Mouse (Mus musculus) intestine, embryonic 16.5 days (tissue): ENCODE data around the gene Unc13a. TPM values are rescaled to one million over a fixed set of nuclear protein-coding genes. Genes with fewer than 3 reads are reported as not detected.
A peak's percentile ranks its signal among the peaks of the same experiment; 100 is the strongest.

Experiments used
- ATAC-seq: fragments of 200-750 bp; cut with Nextera tagmentation; 2 replicates; pipeline ENCODE4 v1.8.0; 2017; ENCODE audit warnings: moderate TSS enrichment, moderate library complexity
- H3K27ac ChIP-seq: fragments of 300-500 bp; sonication (generic); 2 replicates; pipeline ENCODE4 v1.5.1; 2014; ENCODE audit warnings: mild to moderate bottlenecking, low read length
- H3K27me3 ChIP-seq: fragments of 300-500 bp; sonication (generic); replicated peaks from 2 replicates; pipeline ENCODE4 v1.6.1; 2014; ENCODE audit warnings: low read length, control low read depth, mixed read lengths; ENCODE audit not compliant: control insufficient read depth, insufficient read depth
- H3K36me3 ChIP-seq: fragments of 300-500 bp; sonication (generic); 2 replicates; pipeline ENCODE4 v1.6.1; 2014; ENCODE audit warnings: low read length, control low read depth; ENCODE audit not compliant: control insufficient read depth, insufficient read depth
- H3K4me1 ChIP-seq: fragments of 300-500 bp; sonication (generic); 2 replicates; pipeline ENCODE4 v1.6.1; 2014; ENCODE audit warnings: low read length, control low read depth, mixed read lengths; ENCODE audit not compliant: control insufficient read depth, insufficient read depth
- H3K4me2 ChIP-seq: fragments of 300-500 bp; sonication (generic); 2 replicates; pipeline ENCODE4 v1.6.1; 2014; ENCODE audit warnings: low read depth, low read length, control low read depth
- H3K4me3 ChIP-seq: fragments of 300-500 bp; sonication (generic); 2 replicates; pipeline ENCODE4 v1.5.1; 2014; ENCODE audit warnings: mild to moderate bottlenecking, low read length
- H3K9ac ChIP-seq: fragments of 300-500 bp; sonication (generic); 2 replicates; pipeline ENCODE4 v1.6.1; 2014; ENCODE audit warnings: low read depth, low read length
- H3K9me3 ChIP-seq: fragments of 300-500 bp; sonication (generic); 2 replicates; pipeline ENCODE4 v1.6.1; 2016; ENCODE audit warnings: low read length, control low read depth; ENCODE audit not compliant: control insufficient read depth
- WGBS: fragments of 180-500 bp; shearing (Covaris S2); extraction: QIAGEN DNeasy Blood & Tissue Kit; methylation state at CpG from one replicate; pipeline ENCODE4 v1.1.7; 2014; 5-methylcytosine and 5-hydroxymethylcytosine counted together
- polyA plus RNA-seq: library from polyadenylated mRNA; unstranded; fragments of >200 nt; fragmentation: Nextera tagmentation; extraction: Ambion mirVana; gene quantifications from 2 replicates; pipeline ENCODE4 v1.2.1, GENCODE M21; 2015

Gene Unc13a
- polyA plus RNA-seq, 1 experiment from 2014 or later, result 0.98 TPM

GRCm38 (mm10) chr8:71598375-71598774 lies 73.2 kb downstream of the Unc13a start:
- no peaks in the 10 kb centered on the region for H3K36me3 ChIP-seq
- H3K4me1 ChIP-seq, result peaks cover 24% of the 10 kb centered on the region
- no peak overlapping the region for H3K9ac ChIP-seq
- peaks cover 7% of the 10 kb centered on the region for H3K27me3 ChIP-seq
- H3K9me3 ChIP-seq, result no peaks in the 10 kb centered on the region
- H3K27ac ChIP-seq, result no peak overlapping the region
- ATAC-seq, result no peak
- H3K4me3 ChIP-seq, result no peak overlapping the region
- no peak overlapping the region for H3K4me2 ChIP-seq

DNA sequence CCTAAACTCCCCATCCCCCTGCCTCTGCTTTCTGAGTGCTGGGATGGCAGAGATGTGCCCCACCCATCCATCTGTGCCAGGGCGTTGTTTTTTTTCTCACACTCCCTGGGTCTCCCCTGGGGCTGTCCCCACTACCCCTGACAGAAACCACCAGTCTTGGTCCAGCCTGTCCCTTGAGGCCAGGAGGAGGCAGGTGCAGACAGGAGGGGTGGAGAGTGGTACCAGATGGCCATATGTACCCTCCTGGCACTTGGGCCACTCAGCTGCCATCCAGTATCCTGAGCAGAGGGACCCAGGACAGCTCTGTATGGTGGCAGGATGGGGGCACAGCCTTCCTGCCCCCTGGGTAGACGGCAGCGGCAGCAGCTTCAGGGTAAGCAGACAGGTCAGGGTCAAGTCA lies 74.1 kb downstream of the Unc13a start, which contains the start of gene Fam129c:
TSS of gene Fam129c (plus strand) at position 198 of the 400 bp plus-strand sequence.
- no peak within 1 kb of the TSS for H3K4me3 ChIP-seq
- no peak for ATAC-seq
- no peak within 1 kb of the TSS for H3K27ac ChIP-seq
- H3K36me3 ChIP-seq, result no peaks in the 10 kb centered on the region
- H3K9me3 ChIP-seq, result no peaks in the 10 kb centered on the region
- peaks cover 25% of the 10 kb centered on the region for H3K4me1 ChIP-seq
- H3K9ac ChIP-seq, result no peak within 1 kb of the TSS
- 85% methylated on average over 3 of the region's 3 CpGs for WGBS
- no peak within 1 kb of the TSS for H3K4me2 ChIP-seq
- peaks cover 6% of the 10 kb centered on the region for H3K27me3 ChIP-seq

DNA sequence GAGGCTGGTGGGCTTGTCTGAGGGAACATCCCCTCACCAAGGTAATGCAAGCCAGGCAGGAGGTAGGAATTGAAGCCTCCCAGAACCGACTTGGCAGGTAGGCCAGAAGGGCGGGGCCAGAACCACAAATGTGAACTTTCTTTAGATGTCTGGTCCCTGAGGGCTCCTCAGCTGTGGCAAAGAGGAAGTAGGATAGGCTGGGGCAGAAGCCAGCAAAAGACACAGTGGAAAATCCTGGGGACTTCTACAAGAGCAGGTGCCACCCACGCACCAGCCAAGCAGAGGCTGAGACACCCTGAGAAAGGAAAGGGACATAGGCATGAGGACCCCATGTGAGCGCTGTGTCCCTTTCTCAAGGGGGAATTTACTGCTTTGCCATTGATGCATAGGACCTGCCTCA lies 74.8 kb downstream of the Unc13a start:
- 79% methylated on average over 4 of the region's 4 CpGs for WGBS
- no peak for ATAC-seq
- Histone ChIP-seq H3K9ac (no peak overlapping the region), H3K4me2 (no peak overlapping the region), H3K4me3 (no peak overlapping the region), H3K36me3 (no peaks in the 10 kb centered on the region), H3K27me3 (no peaks in the 10 kb centered on the region; the same call in 1 of the 2 replicates), H3K4me1 (peaks cover 18% of the 10 kb centered on the region), H3K9me3 (no peaks in the 10 kb centered on the region), H3K27ac (no peak overlapping the region)

- Histone ChIP-seq H3K9me3 (no peaks in the 10 kb centered on the region), H3K36me3 (no peaks in the 10 kb centered on the region), H3K9ac (no peak overlapping the region), H3K4me3 (no peak overlapping the region), H3K27me3 (no peaks in the 10 kb centered on the region), H3K4me2 (no peak overlapping the region), H3K4me1 (peaks cover 18% of the 10 kb centered on the region), H3K27ac (no peak overlapping the region)
- 59% methylated on average over 6 of the region's 6 CpGs for WGBS
- ATAC-seq, result no peak
Observed at GRCm38 (mm10) chr8:71596384-71596783, 75.2 kb downstream of the Unc13a start.

DNA sequence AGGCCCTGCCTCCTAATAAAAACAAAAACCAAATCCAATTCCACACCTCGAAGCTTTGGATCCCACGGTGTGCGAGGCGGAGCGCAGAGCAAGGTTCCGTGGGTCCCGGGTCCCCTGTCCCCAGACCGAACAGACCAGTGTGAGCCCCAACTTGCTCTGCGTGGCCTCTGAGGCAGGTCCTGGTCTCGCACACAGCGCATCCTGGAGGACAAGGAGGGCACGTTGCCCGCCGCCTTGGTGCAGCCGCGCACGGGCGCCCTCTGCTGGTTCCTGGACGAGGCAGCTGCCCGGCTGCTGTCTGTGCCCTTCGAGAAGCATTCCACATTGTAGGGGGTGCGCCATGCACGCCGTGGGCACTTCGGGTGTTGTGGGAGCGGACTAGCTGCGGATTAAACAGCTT lies 75.7 kb downstream of the Unc13a start:
- H3K9ac ChIP-seq, result 0 out of 2 replicates have a peak overlapping the region, but pooled peaks have one; percentile 25
- no peak overlapping the region for H3K4me3 ChIP-seq
- peak; percentile 15; the same call in 1 of the 2 replicates for ATAC-seq
- no peaks in the 10 kb centered on the region for H3K36me3 ChIP-seq
- no peak overlapping the region for H3K4me2 ChIP-seq
- WGBS, result 7% methylated on average over 27 of the region's 27 CpGs
- H3K27ac ChIP-seq, result no peak overlapping the region
- no peaks in the 10 kb centered on the region for H3K27me3 ChIP-seq
- H3K9me3 ChIP-seq, result no peaks in the 10 kb centered on the region
- peaks cover 22% of the 10 kb centered on the region for H3K4me1 ChIP-seq

DNA sequence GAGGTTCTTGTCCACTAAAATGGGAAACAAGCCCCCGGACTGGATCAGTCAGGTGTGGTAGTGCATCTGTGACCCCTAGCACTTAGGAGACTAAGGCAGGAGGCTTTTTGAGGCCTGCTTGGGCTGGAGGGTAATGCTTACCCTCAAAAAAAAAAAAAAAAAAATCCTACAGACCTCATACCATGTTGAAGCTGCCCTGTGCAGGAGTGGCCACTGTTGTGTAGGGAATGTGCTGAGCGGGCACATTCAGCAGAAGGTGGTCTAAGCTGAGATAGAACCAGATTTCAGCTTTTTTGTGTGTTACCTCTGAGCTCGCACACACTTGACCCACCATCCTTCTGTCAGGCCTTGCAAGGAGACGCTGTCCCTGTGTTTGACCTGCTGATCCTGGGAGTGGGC lies 77.2 kb downstream of the Unc13a start:
- Histone ChIP-seq H3K36me3 (no peaks in the 10 kb centered on the region), H3K27me3 (no peaks in the 10 kb centered on the region), H3K4me1 (peaks cover 24% of the 10 kb centered on the region), H3K9ac (no peak overlapping the region), H3K4me3 (no peak overlapping the region), H3K27ac (no peak overlapping the region), H3K9me3 (no peaks in the 10 kb centered on the region), H3K4me2 (no peak overlapping the region)
- ATAC-seq, result no peak
- 86% methylated on average over 4 of the region's 4 CpGs for WGBS

DNA sequence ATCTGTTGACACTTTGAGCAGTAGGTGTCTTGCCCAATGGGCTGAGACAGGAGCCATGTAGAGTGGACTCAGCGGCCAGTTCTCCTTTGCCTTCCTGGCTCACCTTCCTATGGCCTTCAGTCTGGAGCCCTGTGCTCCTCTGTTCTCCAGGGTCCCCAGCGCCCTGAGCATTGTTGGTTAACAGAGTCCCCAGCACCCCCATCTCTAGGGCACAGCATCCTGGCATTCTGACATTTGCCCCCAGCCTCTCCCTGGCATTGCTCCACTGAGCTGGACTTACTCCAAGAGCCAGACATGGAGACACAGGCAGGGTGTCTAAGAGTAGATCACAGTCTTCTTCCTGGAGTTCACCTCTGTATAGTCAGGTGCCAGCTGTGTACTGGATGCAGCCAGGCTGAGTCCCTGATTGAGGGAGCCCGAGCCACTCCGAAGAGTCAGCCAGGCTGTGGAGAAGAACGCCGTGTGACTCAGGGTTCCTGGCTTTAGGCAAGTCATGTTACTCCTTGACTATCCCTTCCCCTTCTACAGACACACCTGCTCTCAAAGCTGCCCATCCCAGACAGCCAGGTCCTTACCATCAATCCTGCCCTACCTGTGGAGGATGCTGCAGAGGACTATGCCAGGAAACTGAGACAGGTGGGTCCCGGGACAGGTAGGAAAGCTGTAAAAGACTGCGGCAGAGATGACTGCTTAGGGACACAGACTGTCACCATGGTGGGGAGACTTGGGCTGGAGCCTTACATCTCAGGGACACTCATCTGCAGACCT lies 77.8 kb downstream of the Unc13a start:
- ATAC-seq, result no peak
- no peak overlapping the region for H3K4me3 ChIP-seq
- H3K27ac ChIP-seq, result no peak overlapping the region
- no peak overlapping the region for H3K4me2 ChIP-seq
- no peaks in the 10 kb centered on the region for H3K27me3 ChIP-seq
- no peaks in the 10 kb centered on the region for H3K36me3 ChIP-seq
- H3K9ac ChIP-seq, result peak overlapping the region; percentile 97; the same call in 1 of the 2 replicates
- no peaks in the 10 kb centered on the region for H3K9me3 ChIP-seq
- H3K4me1 ChIP-seq, result peaks cover 24% of the 10 kb centered on the region
- WGBS, result 92% methylated on average over 8 of the region's 8 CpGs

DNA sequence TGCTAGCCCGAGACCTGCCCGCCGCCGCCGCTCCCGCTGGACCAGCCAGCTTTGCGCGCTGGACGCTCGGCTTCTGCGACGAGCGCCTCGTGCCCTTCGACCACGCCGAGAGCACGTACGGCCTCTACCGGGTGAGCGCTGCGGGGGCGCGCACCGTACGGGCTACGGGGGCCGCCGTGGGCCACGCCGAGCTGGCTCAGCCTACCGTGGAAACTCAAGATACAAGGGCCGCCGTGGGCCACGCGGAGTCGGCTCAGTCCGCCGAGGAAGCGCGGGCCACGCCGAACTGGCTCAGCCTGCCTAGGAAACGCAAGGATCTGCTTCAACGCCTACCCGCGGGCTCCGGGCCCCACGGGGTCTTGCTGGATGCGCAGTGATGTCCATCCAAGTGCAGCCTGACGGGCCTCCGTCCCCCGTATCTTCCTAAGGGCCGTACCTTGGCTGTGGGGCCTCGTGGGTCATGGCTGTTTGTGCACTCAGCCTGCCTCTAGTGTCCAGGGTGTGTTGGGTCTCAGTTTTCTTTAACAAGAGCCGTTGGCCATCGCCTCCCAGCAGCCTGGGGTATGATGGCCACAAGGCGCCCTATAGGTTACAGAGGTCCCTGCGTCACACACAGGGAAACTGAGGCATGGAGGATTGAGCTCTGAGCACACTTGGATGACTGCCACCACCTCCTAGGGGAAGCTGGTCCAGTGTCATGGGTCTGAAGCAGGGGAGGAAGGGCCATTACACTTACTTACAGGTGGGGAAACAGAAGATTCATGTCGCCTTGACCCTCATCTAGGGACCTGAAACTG lies 79.0 kb downstream of the Unc13a start:
- no peaks in the 10 kb centered on the region for H3K9me3 ChIP-seq
- peaks cover 24% of the 10 kb centered on the region for H3K4me1 ChIP-seq
- 4% methylated on average over 60 of the region's 60 CpGs for whole genome bisulfite sequencing
- H3K27ac ChIP-seq, result peak overlapping the region; percentile 99
- no peaks in the 10 kb centered on the region for H3K27me3 ChIP-seq
- H3K36me3 ChIP-seq, result no peaks in the 10 kb centered on the region
- peak overlapping the region; percentile 97 for H3K9ac ChIP-seq
- peak overlapping the region; percentile 96 for H3K4me2 ChIP-seq
- ATAC-seq, result peak; percentile 77
- H3K4me3 ChIP-seq, result peak overlapping the region; percentile 87

GRCm38 (mm10) chr8:71591471-71592373 lies 79.8 kb downstream of the Unc13a start, which contains the start of gene Pgls:
Gene Pgls, plus strand, starts transcription at chr8:71592176.
- no peaks in the 10 kb centered on the region for H3K27me3 ChIP-seq
- peak; percentile 91 for ATAC-seq
- H3K36me3 ChIP-seq, result no peaks in the 10 kb centered on the region
- peaks cover 24% of the 10 kb centered on the region for H3K4me1 ChIP-seq
- H3K9ac ChIP-seq, result peak within 1 kb of the TSS; percentile 97
- H3K9me3 ChIP-seq, result no peaks in the 10 kb centered on the region
- under 1% methylated on average over 71 of the region's 71 CpGs for WGBS
- H3K4me2 ChIP-seq, result peak within 1 kb of the TSS; percentile 96
- peak within 1 kb of the TSS; percentile 87 for H3K4me3 ChIP-seq
- peak within 1 kb of the TSS; percentile 99 for H3K27ac ChIP-seq
